Mouse (Mus musculus) heart, adult 9 months (tissue): ENCODE data around the gene Zfp169.

Experiments used
- DNase-seq, 2 experiments: peaks; one replicate each; pipeline ENCODE4 v3.0.0; 2022; ENCODE audit warnings: low spot score in 2 of 2

Gene Zfp169

GRCm38 (mm10) chr13:48513003-48513929, at the start of gene Zfp169, which contains the start of gene A830005F24Rik:
Gene Zfp169, minus strand, starts transcription at chr13:48513451.
Gene A830005F24Rik, plus strand, starts transcription at chr13:48513570.
- DNase-seq, result peak; percentile 88 to 90

- peak; percentile 33 to 43 for DNase-seq
Measured at GRCm38 (mm10) chr13:48562336-48562735, 49.1 kb upstream of the Zfp169 start.

GRCm38 (mm10) chr13:48561481-48561880, 48.2 kb upstream of the Zfp169 start:
- DNase-seq, result no peak

- no peak for DNase-seq
Measured at GRCm38 (mm10) chr13:48555976-48556375, 42.7 kb upstream of the Zfp169 start.

DNA sequence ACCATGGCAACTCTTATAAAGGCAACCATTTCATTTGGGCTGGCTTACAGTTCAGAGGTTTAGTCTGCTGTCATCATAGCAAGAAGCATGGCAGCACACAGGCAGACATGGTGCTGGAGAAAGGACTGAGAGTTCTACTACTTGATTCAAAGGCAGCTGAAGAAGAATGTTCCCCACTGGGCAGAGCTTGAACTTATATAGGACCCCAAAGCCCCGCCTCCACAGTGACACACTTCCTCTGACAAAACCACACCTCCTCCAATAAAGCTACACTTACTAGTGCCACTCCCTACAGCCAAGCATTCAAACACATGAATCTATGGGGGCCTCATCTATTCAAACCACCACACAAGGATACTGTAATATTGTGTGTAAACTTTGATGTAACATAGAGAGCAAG, 41.3 kb upstream of the Zfp169 start:
- no peak for DNase-seq

- DNase-seq, result no peak
Measured at GRCm38 (mm10) chr13:48553511-48553910, 40.3 kb upstream of the Zfp169 start.

- peak; percentile 87 to 91 for DNase-seq
Measured at GRCm38 (mm10) chr13:48552181-48553090, 39.2 kb upstream of the Zfp169 start.

- no peak for DNase-seq
Measured at GRCm38 (mm10) chr13:48548296-48548695, 35.0 kb upstream of the Zfp169 start.

GRCm38 (mm10) chr13:48547623-48548022, 34.4 kb upstream of the Zfp169 start:
- DNase-seq, result no peak

- DNase-seq, result peak; percentile 100
Measured at GRCm38 (mm10) chr13:48546330-48546917, 33.2 kb upstream of the Zfp169 start.

- peak; percentile 95 to 96 for DNase-seq
Measured at GRCm38 (mm10) chr13:48545476-48546281, 32.4 kb upstream of the Zfp169 start.

DNA sequence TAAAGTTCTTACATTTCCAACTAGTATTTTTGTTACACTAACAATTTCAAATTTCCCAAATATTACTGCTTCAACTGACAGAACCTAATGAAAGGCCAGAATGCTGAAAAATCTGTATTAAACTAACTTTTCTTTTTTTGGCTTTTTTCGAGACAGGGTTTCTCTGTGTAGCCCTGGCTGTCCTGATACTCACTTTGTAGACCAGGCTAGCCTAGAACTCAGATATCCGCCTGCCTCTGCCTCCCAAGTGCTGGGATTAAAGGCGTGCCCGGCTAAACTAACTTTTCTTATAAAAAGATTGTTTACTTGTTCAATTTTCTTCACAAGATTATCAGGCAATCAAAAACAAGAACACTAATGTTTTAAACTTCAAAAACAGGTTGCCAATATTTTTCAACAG, 31.6 kb upstream of the Zfp169 start:
- DNase-seq, result no peak

- DNase-seq, result no peak
Measured at GRCm38 (mm10) chr13:48544391-48544790, 31.1 kb upstream of the Zfp169 start.

GRCm38 (mm10) chr13:48540488-48540887, 27.2 kb upstream of the Zfp169 start:
- DNase-seq, result no peak

- no peak for DNase-seq
Measured at GRCm38 (mm10) chr13:48533441-48533840, 20.2 kb upstream of the Zfp169 start.

DNA sequence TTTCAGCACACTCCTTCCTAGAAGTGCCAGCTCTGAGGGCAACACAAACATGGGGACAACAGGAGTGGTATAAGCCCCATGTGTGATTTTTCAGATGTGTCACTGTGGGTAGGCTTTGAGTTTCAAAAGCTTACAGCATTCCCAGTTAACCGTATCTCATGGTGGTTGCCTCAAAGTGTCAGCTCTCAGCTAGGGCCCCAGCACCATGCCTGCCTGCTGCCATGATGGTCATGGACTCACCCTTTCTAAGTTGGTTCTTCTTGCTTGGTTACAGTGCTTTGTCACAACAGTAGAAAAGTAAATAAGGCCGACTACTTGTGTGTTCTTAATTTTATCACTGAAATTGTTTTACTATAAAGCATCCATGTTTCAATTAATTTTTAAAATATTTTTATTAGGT, 18.2 kb upstream of the Zfp169 start:
- no peak for DNase-seq

DNA sequence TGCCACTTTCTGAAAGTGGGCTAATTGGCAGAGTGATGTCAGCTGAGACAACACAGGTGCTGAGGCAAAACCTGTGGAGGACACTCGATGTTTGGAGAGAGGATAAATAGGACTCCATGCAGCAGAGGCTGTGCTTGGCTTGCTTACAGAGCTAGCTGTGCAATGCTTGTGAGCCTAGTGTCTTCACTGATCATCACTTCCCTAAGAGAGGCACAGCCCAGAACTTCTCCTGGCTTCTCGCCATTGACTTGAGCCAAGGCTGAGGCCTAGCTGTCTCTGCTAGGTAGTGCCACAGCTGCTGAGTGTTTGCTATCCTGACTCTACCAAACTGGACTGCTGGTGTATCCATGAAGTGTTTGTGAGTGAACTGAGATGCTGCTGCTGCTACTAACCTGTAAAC, 17.4 kb upstream of the Zfp169 start:
- peak in 1 of 2 experiments; percentile 49 for DNase-seq

GRCm38 (mm10) chr13:48529028-48529427, 15.8 kb upstream of the Zfp169 start:
- no peak for DNase-seq

DNA sequence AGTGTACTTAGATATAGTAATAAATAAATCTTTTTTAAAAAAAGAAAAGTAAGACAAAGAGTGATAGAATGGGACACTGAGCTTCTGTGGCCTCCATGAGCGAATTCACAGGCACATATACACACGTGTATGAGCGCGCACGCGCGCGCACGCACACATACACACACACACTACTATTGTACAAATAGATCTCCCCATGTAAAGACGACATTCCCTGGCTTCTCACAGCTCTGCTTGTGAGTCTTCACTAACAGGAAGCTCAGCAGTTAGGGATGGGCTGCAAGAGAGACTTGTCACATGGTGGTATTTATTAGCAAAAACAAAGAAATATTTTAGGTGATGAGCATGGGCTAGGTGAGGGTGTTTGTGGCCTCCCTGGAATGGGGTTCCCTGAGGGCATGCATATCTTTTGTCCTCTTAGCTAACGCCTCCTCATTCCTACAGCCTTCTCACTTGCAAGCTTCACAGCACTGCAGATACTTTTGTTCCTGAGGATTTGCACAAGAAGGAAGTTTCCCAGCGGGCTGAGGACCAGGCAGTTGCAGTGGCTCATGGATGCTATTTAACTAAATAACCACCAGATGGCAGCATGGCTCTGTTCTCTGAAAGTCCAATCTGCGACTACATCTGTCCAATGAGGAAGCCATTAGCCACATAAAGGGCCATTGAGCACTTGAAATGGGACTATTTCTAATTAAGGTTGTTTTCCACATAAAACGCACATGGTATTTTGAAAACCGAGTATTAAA, 15.0 kb upstream of the Zfp169 start:
- peak; percentile 70 to 77 for DNase-seq

- DNase-seq, result no peak
Measured at GRCm38 (mm10) chr13:48525745-48526144, 12.5 kb upstream of the Zfp169 start.
